Mouse (Mus musculus) midbrain, embryonic 16.5 days (tissue): Measurements from ENCODE around the gene 4933427I04Rik. TPM values are rescaled to one million over a fixed set of nuclear protein-coding genes. Genes with fewer than 3 reads are reported as not detected.

Experiments
- polyA plus RNA-seq: library from polyadenylated mRNA; unstranded; fragments of >200 nt; fragmentation: Nextera tagmentation; extraction: Ambion mirVana; gene quantifications from 2 replicates; pipeline ENCODE4 v1.2.1, GENCODE M21; 2015

The 4933427I04Rik gene
- polyA plus RNA-seq, 1 experiment from 2014 or later = 0.10 TPM

Other genes with a start within 250 kb of the 4933427I04Rik start
- 75.7 and 78.7 TPM in 2 replicates for gene Macf1, start 175.3 kb upstream of the 4933427I04Rik start, polyA plus RNA-seq
- gene Ndufs5, start 141.5 kb upstream of the 4933427I04Rik start, polyA plus RNA-seq = 403 and 425 TPM in 2 replicates
- gene Akirin1, start 109.3 kb upstream of the 4933427I04Rik start, polyA plus RNA-seq = 77.2 and 86.4 TPM in 2 replicates
- 1.4 and 1.7 TPM in 2 replicates for gene Rhbdl2, start 71.8 kb upstream of the 4933427I04Rik start, polyA plus RNA-seq
- gene Mycbp, start 45.2 kb downstream of the 4933427I04Rik start, polyA plus RNA-seq = 36.3 and 36.9 TPM in 2 replicates
- 44.8 and 46.2 TPM in 2 replicates for gene Rragc, start 57.8 kb downstream of the 4933427I04Rik start, polyA plus RNA-seq
- not detected in 2 replicates for gene 4930535I16Rik, start 58.3 kb downstream of the 4933427I04Rik start, polyA plus RNA-seq